Mouse (Mus musculus) spleen, adult 2 months (tissue): ENCODE measurements at regions not wholly inside any gene's neighbourhood (a gene's known extent, or its start where the extent isn't known, plus 50 kb on each side); places are given as distances from the start of the nearest gene placed in this dataset.

ENCODE experiments used
- DNase-seq, 2 experiments: peaks; one replicate each; pipeline versions ENCODE4 v3.0.0 to v3.0.0-alpha.2; 2012 to 2021; ENCODE audit warnings: low spot score in 2 of 2, low read depth in 1 of 2
- H3K27ac ChIP-seq: fragments of 200-500 bp; 2 replicates; pipeline ENCODE4 v1.5.1; 2012; ENCODE audit warnings: low read length, inconsistent platforms; ENCODE audit not compliant: insufficient read depth
- H3K27me3 ChIP-seq: fragments of 200-500 bp; 2 replicates; pipeline ENCODE4 v1.6.1; 2012; ENCODE audit warnings: mild to moderate bottlenecking, moderate library complexity, low read length, inconsistent platforms; ENCODE audit not compliant: control insufficient read depth, insufficient read depth
- H3K36me3 ChIP-seq: fragments of 200-500 bp; 2 replicates; pipeline ENCODE4 v1.6.1; 2012; ENCODE audit warnings: mild to moderate bottlenecking, low read length, inconsistent platforms; ENCODE audit not compliant: control insufficient read depth, insufficient read depth
- H3K4me1 ChIP-seq: fragments of 200-500 bp; 2 replicates; pipeline ENCODE4 v1.6.1; 2011; ENCODE audit warnings: inconsistent platforms; ENCODE audit not compliant: control insufficient read depth, insufficient read depth, insufficient read length
- H3K4me3 ChIP-seq: fragments of 200-500 bp; 2 replicates; pipeline ENCODE4 v1.5.1; 2011; ENCODE audit warnings: mild to moderate bottlenecking, inconsistent platforms; ENCODE audit not compliant: insufficient read depth, insufficient read length; ENCODE audit errors: extremely low read depth
- CTCF ChIP-seq: fragments of 200-500 bp; IDR thresholded peaks from 2 replicates; pipeline ENCODE4 v1.5.1; 2011; ENCODE audit warnings: mild to moderate bottlenecking, inconsistent platforms; ENCODE audit not compliant: insufficient read depth, insufficient read length, insufficient replicate concordance; ENCODE audit errors: extremely low read depth
- POLR2A ChIP-seq: fragments of 200-500 bp; IDR thresholded peaks from 2 replicates; pipeline ENCODE4 v1.6.1; 2011; ENCODE audit warnings: low read depth, low read length, inconsistent platforms
- WGBS: fragments of 180-500 bp; shearing (Covaris S2); methylation state at CpG from one replicate; pipeline ENCODE4 v1.1.7; 2018; 5-methylcytosine and 5-hydroxymethylcytosine counted together

GRCm38 (mm10) chr8:79587258-79587657, 52.2 kb upstream of the Otud4 start:
- H3K27ac ChIP-seq = no peak overlapping the region
- H3K4me1 ChIP-seq = no peaks in the 10 kb centered on the region
- peak; percentile 21 to 34 for DNase-seq
- 16% methylated on average over 1 of the region's 1 CpGs for WGBS
- H3K4me3 ChIP-seq = no peak overlapping the region
- H3K27me3 ChIP-seq = no peaks in the 10 kb centered on the region
- peak; percentile 24; the same call in 1 of the 2 replicates for TF ChIP-seq CTCF
- TF ChIP-seq POLR2A = no peak
- no peaks in the 10 kb centered on the region for H3K36me3 ChIP-seq

GRCm38 (mm10) chr8:79584966-79585365, 54.5 kb upstream of the Otud4 start:
- H3K27me3 ChIP-seq = no peaks in the 10 kb centered on the region
- TF ChIP-seq CTCF (0 out of 2 replicates have a peak, but pooled peaks have one; percentile 31), POLR2A (no peak)
- H3K4me3 ChIP-seq = no peak overlapping the region
- 35% methylated on average over 3 of the region's 3 CpGs for WGBS
- no peaks in the 10 kb centered on the region for H3K36me3 ChIP-seq
- peak; percentile 12 to 20 for DNase-seq
- H3K4me1 ChIP-seq = no peaks in the 10 kb centered on the region
- H3K27ac ChIP-seq = no peak overlapping the region

- no peaks in the 10 kb centered on the region for H3K4me1 ChIP-seq
- H3K27ac ChIP-seq = no peak overlapping the region
- no peak for TF ChIP-seq CTCF
- TF ChIP-seq POLR2A = no peak
- WGBS = 25% methylated on average over 6 of the region's 6 CpGs
- no peaks in the 10 kb centered on the region for H3K36me3 ChIP-seq
- DNase-seq = no peak
- H3K4me3 ChIP-seq = no peak overlapping the region
- no peaks in the 10 kb centered on the region for H3K27me3 ChIP-seq
Measured at GRCm38 (mm10) chr8:79583326-79583725, 56.1 kb upstream of the Otud4 start.

GRCm38 (mm10) chr8:79582195-79582594, 57.2 kb upstream of the Otud4 start:
- Histone ChIP-seq H3K27ac (no peak overlapping the region), H3K4me3 (no peak overlapping the region), H3K4me1 (no peaks in the 10 kb centered on the region), H3K27me3 (no peaks in the 10 kb centered on the region), H3K36me3 (no peaks in the 10 kb centered on the region)
- DNase-seq = no peak
- TF ChIP-seq POLR2A (no peak), CTCF (no peak)
- 86% methylated on average over 2 of the region's 2 CpGs for WGBS

- H3K27ac ChIP-seq = no peak overlapping the region
- H3K27me3 ChIP-seq = no peaks in the 10 kb centered on the region
- no peak for DNase-seq
- TF ChIP-seq CTCF (no peak), POLR2A (no peak)
- H3K36me3 ChIP-seq = no peaks in the 10 kb centered on the region
- no peak overlapping the region for H3K4me3 ChIP-seq
- no peaks in the 10 kb centered on the region for H3K4me1 ChIP-seq
- 72% methylated on average over 7 of the region's 7 CpGs for WGBS
Measured at GRCm38 (mm10) chr8:79576086-79576485, 63.3 kb upstream of the Otud4 start.

- H3K4me3 ChIP-seq = no peak overlapping the region
- no peaks in the 10 kb centered on the region for H3K27me3 ChIP-seq
- H3K36me3 ChIP-seq = no peaks in the 10 kb centered on the region
- TF ChIP-seq CTCF (no peak), POLR2A (no peak)
- no peak overlapping the region for H3K27ac ChIP-seq
- no peaks in the 10 kb centered on the region for H3K4me1 ChIP-seq
- DNase-seq = no peak
- 81% methylated on average over 2 of the region's 2 CpGs for WGBS
Measured at GRCm38 (mm10) chr8:79575175-79575734, 64.2 kb upstream of the Otud4 start.

- no peak overlapping the region for H3K4me3 ChIP-seq
- no peak for DNase-seq
- no peaks in the 10 kb centered on the region for H3K27me3 ChIP-seq
- no peaks in the 10 kb centered on the region for H3K36me3 ChIP-seq
- TF ChIP-seq POLR2A (no peak), CTCF (no peak)
- H3K27ac ChIP-seq = no peak overlapping the region
- no peaks in the 10 kb centered on the region for H3K4me1 ChIP-seq
- 86% methylated on average over 7 of the region's 7 CpGs for WGBS
Measured at GRCm38 (mm10) chr8:79573491-79573890, 65.9 kb upstream of the Otud4 start.
